Mouse (Mus musculus): ENCODE measurements around the gene Ubb. TPM values are rescaled to one million over a fixed set of nuclear protein-coding genes. Genes with fewer than 3 reads are reported as not detected.

Ubb gene
- 981 TPM for polyA plus RNA-seq (2014; fragmentation: Illumina TruSeq; extraction: RNeasy Lipid Tissue Mini Kit (QIAGEN cat#74804); ENCODE audit: low read depth, low replicate concordance)

GRCm38 (mm10) chr11:62550727-62551225 is at the start of gene Ubb:
Ubb (plus strand) TSS chr11:62551171.

GRCm38 (mm10) chr11:62539089-62539890 is 11.7 kb upstream of the Ubb start, which contains the start of gene Cenpv:
Cenpv (minus strand) TSS chr11:62539261.

GRCm38 (mm10) chr11:62573959-62574702 is 23.2 kb downstream of the Ubb start, which contains the start of gene Trpv2:
Trpv2 (plus strand) TSS chr11:62574486.

Other genes with a start within 250 kb of the Ubb start
- gene Pigl, start 92.7 kb upstream of the Ubb start, polyA plus RNA-seq (2014; fragmentation: Illumina TruSeq; extraction: RNeasy Lipid Tissue Mini Kit (QIAGEN cat#74804); ENCODE audit: low read depth, low replicate concordance), result 4.8 TPM
- gene Ncor1, start 92.6 kb upstream of the Ubb start, polyA plus RNA-seq (2014; fragmentation: Illumina TruSeq; extraction: RNeasy Lipid Tissue Mini Kit (QIAGEN cat#74804); ENCODE audit: low read depth, low replicate concordance), result 82.6 TPM
- gene Cenpv, start 11.9 kb upstream of the Ubb start, polyA plus RNA-seq (2014; fragmentation: Illumina TruSeq; extraction: RNeasy Lipid Tissue Mini Kit (QIAGEN cat#74804); ENCODE audit: low read depth, low replicate concordance), result 28.9 TPM
- gene Trpv2, start 23.3 kb downstream of the Ubb start, polyA plus RNA-seq (2014; fragmentation: Illumina TruSeq; extraction: RNeasy Lipid Tissue Mini Kit (QIAGEN cat#74804); ENCODE audit: low read depth, low replicate concordance), result 4.1 TPM
- gene Lrrc75a, start 97.4 kb downstream of the Ubb start, polyA plus RNA-seq (2014; fragmentation: Illumina TruSeq; extraction: RNeasy Lipid Tissue Mini Kit (QIAGEN cat#74804); ENCODE audit: low read depth, low replicate concordance), result 6.5 TPM
- 17.9 TPM for gene Mmgt2, start 97.5 kb downstream of the Ubb start, polyA plus RNA-seq (2014; fragmentation: Illumina TruSeq; extraction: RNeasy Lipid Tissue Mini Kit (QIAGEN cat#74804); ENCODE audit: low read depth, low replicate concordance)
- 2.0 TPM for gene Zfp287, start 180.7 kb downstream of the Ubb start, polyA plus RNA-seq (2014; fragmentation: Illumina TruSeq; extraction: RNeasy Lipid Tissue Mini Kit (QIAGEN cat#74804); ENCODE audit: low read depth, low replicate concordance)
- gene Gm10428, start 201.9 kb downstream of the Ubb start, polyA plus RNA-seq (2014; fragmentation: Illumina TruSeq; extraction: RNeasy Lipid Tissue Mini Kit (QIAGEN cat#74804); ENCODE audit: low read depth, low replicate concordance), result not detected
- gene Zfp286, start 238.3 kb downstream of the Ubb start, polyA plus RNA-seq (2014; fragmentation: Illumina TruSeq; extraction: RNeasy Lipid Tissue Mini Kit (QIAGEN cat#74804); ENCODE audit: low read depth, low replicate concordance), result 1.5 TPM

Measured in heart, adult 10 weeks (tissue).